Mouse (Mus musculus) adrenal gland, postnatal 14 days (tissue): ENCODE results near the gene Pbx4. TPM values are rescaled to one million over a fixed set of nuclear protein-coding genes. Genes with fewer than 3 reads are reported as not detected.

Experiments
- DNase-seq: peaks from one replicate; pipeline ENCODE4 v3.0.0; 2021; ENCODE audit warnings: mixed read lengths
- total RNA-seq: library from RNA; stranded (reverse); gene quantifications from 2 replicates; pipeline ENCODE4 v1.2.3, GENCODE M21; 2021

Gene Pbx4
- total RNA-seq, 1 experiment from 2014 or later: 1.3 TPM

DNA sequence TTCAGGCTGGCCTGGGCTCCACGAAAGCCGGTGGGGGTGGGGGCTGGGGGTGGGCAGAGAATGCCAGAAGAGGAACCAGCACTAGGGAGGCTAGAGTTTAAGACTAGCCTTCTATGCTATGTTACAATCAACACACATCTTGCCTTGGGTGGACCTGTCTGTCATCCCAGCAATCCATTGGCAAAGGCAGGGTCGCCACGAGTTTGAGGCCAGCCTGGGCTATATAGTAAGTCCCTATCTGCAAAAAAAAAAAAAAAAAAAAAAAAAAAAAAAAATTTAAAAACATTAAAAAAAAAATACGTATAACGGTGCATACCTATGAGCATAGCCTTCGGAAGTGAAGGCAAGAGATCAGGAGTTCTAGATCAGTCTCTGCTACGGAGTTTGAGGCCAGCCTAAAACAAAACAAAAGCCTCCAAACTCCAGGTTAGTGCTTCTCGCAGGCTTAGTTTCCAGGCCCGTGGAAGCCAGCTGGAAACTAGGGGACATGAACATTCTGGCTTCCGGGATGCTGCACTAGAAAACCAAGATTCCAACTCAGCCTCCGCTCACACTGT is 68.7 kb downstream of the Pbx4 start:
- no peak for DNase-seq

DNA sequence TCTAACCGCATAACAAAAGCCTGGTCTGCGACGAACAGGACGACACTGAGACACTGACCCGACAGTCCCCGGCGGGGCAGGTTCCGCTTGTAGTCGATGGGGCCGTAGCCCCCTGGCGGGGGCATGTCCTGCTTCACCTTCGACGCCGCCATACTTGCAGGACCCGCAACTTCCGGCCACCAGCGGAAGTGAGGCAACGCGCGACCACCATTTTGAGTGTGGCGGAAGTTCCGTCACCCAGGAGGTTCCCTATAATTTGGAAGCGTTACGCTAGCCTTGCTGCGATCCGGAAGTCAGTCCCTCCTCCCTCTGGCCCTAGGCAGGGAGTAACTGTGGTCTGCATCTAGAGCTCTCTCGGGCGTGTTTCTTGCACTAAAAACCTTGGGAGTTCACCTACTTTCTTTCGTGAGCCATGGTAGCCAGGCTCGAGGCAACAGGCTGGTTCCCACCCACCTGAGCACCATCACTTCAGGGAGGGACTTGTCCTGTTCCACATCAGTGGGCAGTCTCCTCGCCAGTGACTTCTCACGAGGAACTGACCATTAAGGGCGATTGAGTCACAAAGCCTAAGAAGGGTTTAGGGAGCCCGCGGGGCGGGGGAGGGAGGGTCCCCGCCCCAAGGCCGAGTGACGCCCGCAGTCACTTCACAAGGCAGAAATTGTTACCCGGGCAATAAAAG is 69.3 kb downstream of the Pbx4 start:
- peak; percentile 97 for DNase-seq

DNA sequence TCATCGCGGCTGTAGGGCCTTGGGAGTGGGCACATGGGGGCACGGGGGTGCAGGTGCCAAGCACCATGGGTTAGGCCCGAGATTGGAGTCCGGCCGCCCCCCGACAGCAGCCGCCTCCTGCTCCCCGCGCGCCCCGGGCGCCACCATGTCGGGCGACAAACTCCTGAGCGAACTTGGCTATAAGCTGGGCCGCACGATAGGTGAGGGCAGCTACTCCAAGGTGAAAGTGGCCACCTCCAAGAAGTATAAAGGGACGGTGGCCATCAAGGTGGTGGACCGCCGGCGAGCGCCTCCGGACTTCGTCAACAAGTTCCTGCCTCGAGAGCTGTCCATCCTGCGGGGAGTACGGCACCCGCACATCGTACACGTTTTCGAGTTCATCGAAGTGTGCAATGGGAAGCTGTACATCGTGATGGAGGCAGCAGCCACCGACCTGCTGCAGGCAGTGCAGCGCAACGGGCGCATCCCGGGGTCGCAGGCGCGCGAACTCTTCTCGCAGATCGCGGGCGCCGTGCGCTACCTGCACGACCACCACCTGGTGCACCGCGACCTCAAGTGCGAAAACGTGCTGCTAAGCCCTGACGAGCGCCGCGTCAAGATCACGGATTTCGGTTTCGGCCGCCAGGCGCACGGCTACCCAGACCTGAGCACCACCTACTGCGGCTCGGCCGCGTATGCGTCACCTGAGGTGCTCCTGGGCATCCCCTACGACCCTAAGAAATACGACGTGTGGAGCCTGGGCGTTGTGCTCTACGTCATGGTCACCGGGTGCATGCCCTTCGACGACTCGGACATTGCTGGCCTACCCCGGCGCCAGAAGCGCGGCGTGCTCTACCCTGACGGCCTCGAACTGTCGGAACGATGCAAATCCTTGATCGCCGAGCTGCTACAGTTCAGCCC is 70.1 kb downstream of the Pbx4 start, which contains the start of the genes Tssk6, Ndufa13 and Yjefn3:
Gene Tssk6 (plus strand): TSS at position 22 of the 900 bp plus-strand sequence.
Gene Ndufa13 (minus strand): TSS at position 396 of the 900 bp plus-strand sequence.
Gene Yjefn3 (minus strand): TSS at position 550 of the 900 bp plus-strand sequence.
- peak; percentile 66 for DNase-seq

DNA sequence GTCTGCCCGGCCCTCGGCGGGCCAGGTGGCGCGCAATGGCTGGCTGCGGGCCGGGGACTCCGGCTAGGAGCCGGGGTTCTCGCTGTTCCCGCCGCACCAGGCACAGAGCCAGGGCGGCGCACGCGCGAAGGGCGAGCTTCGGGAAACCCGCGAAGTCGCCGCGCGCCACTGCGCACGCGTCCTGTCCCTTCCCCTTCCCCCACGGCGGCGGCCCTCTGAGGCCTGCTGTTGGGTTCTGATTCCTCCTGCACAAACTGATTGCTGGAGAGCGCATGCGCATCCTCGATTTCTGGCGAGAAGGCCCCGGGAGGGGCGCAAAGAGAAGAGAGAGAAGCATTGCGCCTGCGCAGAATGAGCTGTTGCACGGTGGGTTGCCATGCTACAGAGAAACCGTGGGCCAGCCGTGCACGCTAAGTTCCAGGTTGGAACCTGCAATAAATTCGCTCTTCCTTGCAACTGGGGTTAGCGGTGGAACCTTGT is 70.8 kb downstream of the Pbx4 start:
- peak; percentile 99 for DNase-seq

DNA sequence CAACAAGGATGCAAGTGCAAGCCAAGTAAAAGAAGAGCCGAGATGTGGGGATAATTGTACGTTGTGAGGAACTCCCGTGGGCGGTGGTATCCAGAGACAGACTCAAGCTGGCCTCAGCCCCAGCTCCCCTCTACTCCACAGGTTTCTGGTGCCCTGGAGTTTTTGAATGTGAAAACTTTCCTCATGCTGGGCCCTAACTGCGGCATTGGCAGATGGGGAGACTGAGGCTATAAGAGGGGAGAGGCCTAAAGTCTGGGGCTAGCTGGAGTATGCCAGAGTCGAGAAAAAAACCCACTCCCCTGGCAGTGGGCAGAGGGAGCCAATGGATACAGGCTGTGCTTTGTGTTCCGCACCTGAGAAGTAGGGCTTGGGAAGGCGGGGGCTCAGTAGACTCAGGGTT is 71.8 kb downstream of the Pbx4 start:
- DNase-seq: no peak

DNA sequence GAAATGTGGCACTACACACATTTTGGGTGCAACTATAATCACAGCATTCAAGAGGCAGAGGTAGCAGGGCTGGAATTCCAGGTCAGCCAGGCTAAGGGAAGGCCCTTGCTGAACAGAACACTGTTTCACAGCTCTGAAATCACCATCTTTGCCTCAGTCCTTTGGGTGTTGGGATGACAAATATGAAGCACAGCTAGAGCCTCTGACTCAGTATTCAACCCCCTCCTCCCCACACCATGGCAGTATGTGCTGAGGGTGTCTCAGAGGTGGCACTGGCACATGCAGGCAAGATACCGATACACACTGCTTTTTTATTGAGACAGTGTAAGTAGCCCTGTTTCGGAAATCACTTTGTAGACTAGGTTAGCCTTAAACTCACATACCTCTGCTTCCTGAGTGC is 74.0 kb downstream of the Pbx4 start:
- DNase-seq: no peak

DNA sequence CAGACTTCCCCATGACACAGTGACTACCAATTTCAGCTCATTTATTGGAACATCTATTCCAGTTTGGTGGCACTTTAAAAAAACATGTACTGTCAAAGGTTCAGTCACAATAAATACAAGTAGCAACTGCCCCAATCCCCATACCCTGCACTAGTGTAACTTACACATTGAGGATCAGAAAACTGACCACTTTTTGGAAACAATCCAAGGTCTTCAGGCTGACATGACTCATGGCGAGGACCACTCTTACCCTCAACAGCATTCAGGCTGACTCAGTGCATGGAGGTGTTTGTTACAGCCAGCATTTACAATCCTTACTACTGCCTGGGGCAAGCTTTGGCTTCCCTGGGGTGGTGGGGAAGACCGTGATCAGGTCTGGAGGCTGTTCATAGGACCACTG is 74.8 kb downstream of the Pbx4 start:
- DNase-seq: no peak

DNA sequence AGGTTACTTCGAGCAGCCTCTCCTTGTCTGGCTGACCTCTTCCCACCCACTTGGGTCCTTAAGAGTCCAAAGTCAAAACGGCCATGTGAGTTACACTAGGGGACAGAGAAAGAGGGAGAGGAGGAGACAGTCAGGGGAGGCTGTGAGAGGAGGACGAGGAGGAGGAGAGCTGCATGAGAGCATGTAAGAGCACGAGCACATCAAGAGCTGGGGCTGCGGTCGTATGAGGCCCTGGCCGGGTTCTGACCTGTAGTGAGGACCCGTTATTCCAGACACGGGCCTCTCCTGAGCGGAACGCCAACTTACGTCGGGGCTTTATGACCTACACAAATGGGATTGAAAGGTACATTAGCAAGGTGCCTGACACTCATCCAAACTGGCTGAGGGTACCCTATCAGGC is 79.6 kb downstream of the Pbx4 start:
- no peak for DNase-seq

DNA sequence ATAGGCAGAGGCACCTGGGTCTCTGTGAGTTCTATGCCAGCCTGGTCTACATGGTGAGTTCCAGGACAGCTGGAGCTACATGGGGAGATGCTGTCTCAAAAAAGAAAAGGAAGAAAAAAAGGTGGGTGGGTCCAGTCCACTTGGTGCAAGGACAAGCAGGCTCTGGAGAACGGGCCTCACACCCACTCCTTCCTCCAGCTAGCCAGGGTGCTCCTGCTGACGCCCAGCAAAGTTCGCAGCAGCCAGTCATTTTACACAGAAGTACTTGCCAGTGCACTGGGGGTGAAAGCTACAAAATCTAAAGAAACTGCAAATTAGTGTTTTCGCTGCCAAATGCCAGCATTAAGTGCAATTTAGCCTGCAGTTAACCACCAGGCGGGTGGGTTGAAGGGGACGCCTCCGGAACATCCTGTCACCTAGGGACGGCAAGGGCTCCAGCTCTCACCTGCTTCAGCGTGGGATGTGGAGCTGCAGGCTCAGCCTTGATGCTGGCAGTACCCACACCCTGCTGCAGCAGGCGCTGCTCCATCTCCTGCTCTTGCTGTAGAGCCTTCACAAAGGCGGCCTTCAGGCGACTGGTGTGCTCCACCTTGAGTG is 80.3 kb downstream of the Pbx4 start:
- DNase-seq: no peak

DNA sequence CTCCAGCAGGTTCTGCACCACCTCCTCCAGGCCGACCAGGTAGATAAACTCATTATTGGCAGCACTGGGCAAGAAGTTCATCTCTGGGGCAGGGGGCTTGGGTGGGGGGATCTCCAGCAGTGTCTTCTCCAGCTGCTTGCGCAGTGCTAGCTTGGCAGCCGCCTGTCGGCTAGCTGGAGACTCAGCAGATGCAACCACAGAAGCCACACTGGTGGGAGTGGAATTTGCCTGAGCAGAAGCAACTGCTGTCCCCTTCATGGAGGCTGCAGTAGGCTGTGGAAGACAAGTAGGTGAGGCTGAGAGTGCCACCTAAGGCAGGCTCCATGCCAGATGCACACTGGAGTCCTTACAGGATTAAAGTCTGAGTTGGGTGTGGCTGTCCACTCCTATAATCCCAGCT is 82.2 kb downstream of the Pbx4 start:
- DNase-seq: no peak

DNA sequence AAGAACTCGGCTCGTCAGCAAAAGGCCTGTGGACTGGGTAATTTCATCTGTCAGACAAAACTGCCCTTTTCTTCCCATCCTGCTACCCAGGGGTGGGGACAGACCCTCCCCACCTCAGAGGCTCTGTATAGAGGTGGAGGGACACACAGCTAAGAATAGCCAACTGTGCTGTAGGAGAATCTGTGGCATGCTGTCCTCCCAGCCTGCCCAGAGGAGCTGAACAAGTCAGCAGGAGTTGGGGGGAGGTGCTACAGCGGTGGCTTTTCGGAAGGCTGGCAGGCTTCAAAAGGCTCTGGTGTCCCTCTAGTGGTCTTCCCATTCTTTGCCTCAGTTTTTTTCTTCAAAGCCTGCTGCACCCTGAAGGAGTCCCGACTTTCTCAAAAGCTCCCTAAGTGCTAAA is 83.5 kb downstream of the Pbx4 start:
- DNase-seq: no peak

DNA sequence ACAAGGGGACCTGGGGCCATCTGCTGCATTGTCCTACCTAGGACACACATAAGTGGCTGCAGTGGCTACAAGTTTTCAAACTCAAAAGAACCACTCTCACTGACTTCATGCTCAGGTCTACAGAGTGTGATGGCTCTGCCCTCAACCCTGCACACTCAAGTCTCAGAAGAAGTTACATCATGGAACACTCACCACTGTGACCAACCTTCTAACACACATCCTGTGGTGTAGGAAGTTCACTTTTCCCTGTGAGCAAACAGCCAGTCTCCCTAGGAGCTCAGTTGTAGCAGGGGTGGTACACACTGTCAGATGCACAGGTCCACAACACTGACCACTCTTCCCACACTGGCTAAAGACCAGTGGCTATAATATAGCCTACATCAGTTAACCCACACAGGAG is 86.2 kb downstream of the Pbx4 start:
- DNase-seq: no peak

DNA sequence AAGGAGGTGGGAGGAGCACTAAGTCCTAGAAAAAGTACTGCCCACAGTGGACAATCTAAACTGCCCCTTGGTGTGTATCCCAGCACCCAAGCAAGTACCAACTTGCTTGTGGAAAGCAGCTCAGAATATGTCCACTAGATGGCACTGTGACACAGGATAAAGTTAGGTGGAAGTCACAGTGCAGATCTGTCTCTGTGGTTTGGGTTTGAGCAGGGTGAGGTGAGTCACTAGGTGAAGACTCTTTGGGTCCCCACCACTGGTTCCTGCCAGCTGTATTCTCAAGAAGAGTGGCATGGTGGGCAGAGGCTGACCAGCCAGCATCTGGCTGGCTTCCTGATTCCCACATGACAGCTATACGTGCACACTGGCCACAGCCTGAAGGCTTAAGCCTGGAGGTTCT is 86.7 kb downstream of the Pbx4 start:
- peak; percentile 84 for DNase-seq

DNA sequence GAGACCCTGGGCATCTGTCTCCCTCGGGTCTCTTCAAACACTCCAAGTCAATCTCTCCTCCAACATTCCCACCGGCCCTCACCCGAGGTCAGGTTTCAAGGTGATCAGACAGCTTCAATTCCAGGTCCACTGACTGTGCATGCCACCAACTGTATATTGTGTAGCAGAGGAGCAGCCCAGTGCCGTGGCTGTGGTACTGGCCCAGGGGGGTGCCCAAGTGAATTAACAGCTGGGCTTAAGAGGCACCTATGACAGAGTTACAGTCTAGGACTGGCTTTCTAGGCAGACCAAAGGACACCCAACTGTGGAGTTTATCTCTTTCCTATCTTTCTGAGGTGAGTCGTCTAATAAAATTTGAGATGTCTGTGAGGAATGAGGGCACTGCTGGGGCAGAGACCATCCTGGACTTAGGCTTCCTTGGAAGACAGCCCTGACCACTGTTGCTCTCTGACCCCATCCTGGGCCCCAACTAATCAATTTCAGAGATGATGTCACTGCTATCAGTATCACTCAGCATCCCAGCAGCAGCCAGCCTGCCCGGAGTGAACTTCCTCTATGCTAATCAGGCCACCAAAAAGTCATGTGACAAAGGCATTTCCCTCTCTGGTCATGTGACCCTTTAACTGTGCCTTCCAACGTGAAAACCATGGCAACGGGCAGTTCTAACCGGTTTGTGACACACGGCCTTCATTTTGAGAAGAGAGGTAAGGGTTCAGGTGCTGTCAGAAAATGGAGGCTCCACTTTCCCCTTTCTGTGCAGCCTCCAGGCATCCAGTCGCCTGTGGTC is 87.8 kb downstream of the Pbx4 start:
- peak; percentile 80 for DNase-seq

DNA sequence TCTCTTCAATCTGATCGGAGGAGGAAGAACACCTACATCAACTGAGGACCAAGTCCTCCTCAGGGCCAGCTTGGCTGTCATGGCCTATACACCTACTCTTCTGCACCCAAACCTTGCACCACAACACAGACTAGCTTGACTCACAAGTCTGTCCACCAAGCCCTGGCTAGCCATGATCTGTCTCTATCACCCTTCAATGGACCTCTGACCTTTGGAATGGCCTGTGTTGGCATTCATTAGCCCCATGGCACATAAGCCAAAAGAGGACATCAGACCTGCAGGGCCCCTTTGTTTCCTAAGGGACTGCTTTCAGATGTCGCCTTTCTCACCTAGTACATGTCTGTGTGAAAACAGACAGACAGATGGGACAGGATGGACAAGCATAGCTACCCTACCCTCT is 88.8 kb downstream of the Pbx4 start:
- DNase-seq: no peak

Other genes starting within 250 kb of the Pbx4 start
- 12.3 and 13.6 TPM in 2 replicates for gene Zfp868, start 206.9 kb upstream of the Pbx4 start, total RNA-seq
- gene Zfp964, start 178.0 kb upstream of the Pbx4 start, total RNA-seq: 2.0 and 2.4 TPM in 2 replicates
- 17.6 and 21.5 TPM in 2 replicates for gene Zfp869, start 121.8 kb upstream of the Pbx4 start, total RNA-seq
- gene Zfp963, start 82.5 kb upstream of the Pbx4 start, total RNA-seq: 2.8 and 3.9 TPM in 2 replicates
- 0.63 and 4.2 TPM in 2 replicates for gene Gm20422, start 57.6 kb upstream of the Pbx4 start, total RNA-seq
- 34.8 and 36.3 TPM in 2 replicates for gene Atp13a1, start 41.3 kb upstream of the Pbx4 start, total RNA-seq
- 21.6 and 26.2 TPM in 2 replicates for gene Zfp866, start 41.3 kb upstream of the Pbx4 start, total RNA-seq
- 9.1 and 19.4 TPM in 2 replicates for gene Gmip, start 23.8 kb upstream of the Pbx4 start, total RNA-seq
- 1.1 and 1.3 TPM in 2 replicates for gene Lpar2, start 10.1 kb upstream of the Pbx4 start, total RNA-seq
- 0.07 and 0.15 TPM in 2 replicates for gene Cilp2, start 55.2 kb downstream of the Pbx4 start, total RNA-seq
- 0.83 and 0.85 TPM in 2 replicates for gene Tssk6, start 69.7 kb downstream of the Pbx4 start, total RNA-seq
- 239 and 250 TPM in 2 replicates for gene Ndufa13, start 70.1 kb downstream of the Pbx4 start, total RNA-seq
- gene Yjefn3, start 70.2 kb downstream of the Pbx4 start, total RNA-seq: 5.7 and 6.7 TPM in 2 replicates
- gene Gatad2a, start 163.9 kb downstream of the Pbx4 start, total RNA-seq: 105 and 111 TPM in 2 replicates
- gene Mau2, start 210.2 kb downstream of the Pbx4 start, total RNA-seq: 54.0 and 60.3 TPM in 2 replicates
- gene Sugp1, start 210.3 kb downstream of the Pbx4 start, total RNA-seq: 26.2 and 31.8 TPM in 2 replicates
- gene Tm6sf2, start 240.4 kb downstream of the Pbx4 start, total RNA-seq: 0.98 and 4.2 TPM in 2 replicates